Mouse (Mus musculus) hindbrain, postnatal 0 days (tissue): ENCODE data around the gene Msantd3. TPM values are rescaled to one million over a fixed set of nuclear protein-coding genes. Genes with fewer than 3 reads are reported as not detected.

Experiments
- ATAC-seq: fragments of 200-750 bp; cut with Nextera tagmentation; 2 replicates; pipeline ENCODE4 v1.8.0; 2017; ENCODE audit warnings: mild to moderate bottlenecking, moderate TSS enrichment, moderate library complexity
- DNase-seq: peaks from one replicate; pipeline ENCODE4 v3.0.0-alpha.2; 2015; ENCODE audit warnings: low spot score
- H3K27ac ChIP-seq: fragments of 300-500 bp; sonication (generic); 2 replicates; pipeline ENCODE4 v1.5.1; 2014; ENCODE audit warnings: mild to moderate bottlenecking
- H3K27me3 ChIP-seq: fragments of 300-500 bp; sonication (generic); 2 replicates; pipeline ENCODE4 v1.6.1; 2014; ENCODE audit warnings: low read length, mixed read lengths; ENCODE audit not compliant: insufficient read depth
- H3K36me3 ChIP-seq: fragments of 300-500 bp; sonication (generic); 2 replicates; pipeline ENCODE4 v1.6.1; 2014; ENCODE audit warnings: low read length, mixed read lengths; ENCODE audit not compliant: insufficient read depth
- H3K4me1 ChIP-seq: fragments of 300-500 bp; sonication (generic); 2 replicates; pipeline ENCODE4 v1.6.1; 2014; ENCODE audit warnings: antibody characterized with exemption, low read length, mixed read lengths; ENCODE audit not compliant: insufficient read depth
- H3K4me2 ChIP-seq: fragments of 300-500 bp; sonication (generic); 2 replicates; pipeline ENCODE4 v1.6.1; 2014; ENCODE audit warnings: low read depth, mild to moderate bottlenecking, low read length, moderate library complexity, mixed read lengths
- H3K4me3 ChIP-seq: fragments of 300-500 bp; sonication (generic); 2 replicates; pipeline ENCODE4 v1.5.1; 2014; ENCODE audit warnings: low read length
- H3K9ac ChIP-seq: fragments of 300-500 bp; sonication (generic); replicated peaks from 2 replicates; pipeline ENCODE4 v1.6.1; 2014; ENCODE audit warnings: mild to moderate bottlenecking, low read length, moderate library complexity, mixed read lengths
- H3K9me3 ChIP-seq: fragments of 300-500 bp; sonication (generic); 2 replicates; pipeline ENCODE4 v1.6.1; 2016; ENCODE audit warnings: low read length, mixed read lengths
- CTCF ChIP-seq: IDR thresholded peaks from 2 replicates; pipeline ENCODE4 v1.5.1; 2016; ENCODE audit warnings: antibody characterized with exemption, control low read depth, low read depth
- WGBS: fragments of 180-500 bp; shearing (Covaris S2); extraction: QIAGEN DNeasy Blood & Tissue Kit; methylation state at CpG from one replicate; pipeline ENCODE4 v1.1.7; 2014; 5-methylcytosine and 5-hydroxymethylcytosine counted together
- polyA plus RNA-seq: library from polyadenylated mRNA; unstranded; fragments of >200 nt; fragmentation: Nextera tagmentation; extraction: Ambion mirVana; gene quantifications from 2 replicates; pipeline ENCODE4 v1.2.1, GENCODE M21; 2015
- total RNA-seq: library from RNA; depleted of rRNA; stranded (reverse); fragments of >200 nt; gene quantifications from 2 replicates; pipeline ENCODE4 v1.2.3, GENCODE M21; 2014

Msantd3 gene
- total and polyA plus RNA-seq, 2 experiments from 2014 or later, result 25.1 to 27.3 TPM

GRCm38 (mm10) chr4:48552486-48553064 lies 12.8 kb downstream of the Msantd3 start:
- Histone ChIP-seq H3K4me1 (0 out of 2 replicates have a peak, but pooled peaks cover 3% of the 10 kb centered on the region), H3K4me2 (no peak overlapping the region), H3K9me3 (no peaks in the 10 kb centered on the region), H3K4me3 (no peak overlapping the region), H3K9ac (no peak overlapping the region), H3K27me3 (no peaks in the 10 kb centered on the region), H3K36me3 (peaks cover 13% of the 10 kb centered on the region; the same call in 1 of the 2 replicates), H3K27ac (no peak overlapping the region)
- no peak for TF ChIP-seq CTCF
- DNase-seq, result no peak
- 92% methylated on average over 27 of the region's 27 CpGs for WGBS
- no peak for ATAC-seq

- Histone ChIP-seq H3K4me2 (no peak overlapping the region), H3K9me3 (no peaks in the 10 kb centered on the region), H3K27me3 (no peaks in the 10 kb centered on the region), H3K4me3 (no peak overlapping the region), H3K4me1 (no peaks in the 10 kb centered on the region), H3K36me3 (peaks cover 13% of the 10 kb centered on the region; the same call in 1 of the 2 replicates), H3K9ac (no peak overlapping the region), H3K27ac (no peak overlapping the region)
- DNase-seq (no peak), ATAC-seq (no peak)
- 81% methylated on average over 7 of the region's 7 CpGs for WGBS
- TF ChIP-seq CTCF, result no peak
Observed at GRCm38 (mm10) chr4:48554132-48554531, 14.4 kb downstream of the Msantd3 start.

- 26% methylated on average over 3 of the region's 3 CpGs for WGBS
- peaks cover 13% of the 10 kb centered on the region; the same call in 1 of the 2 replicates for H3K36me3 ChIP-seq
- no peak overlapping the region for H3K9ac ChIP-seq
- peak; percentile 72 for DNase-seq
- H3K9me3 ChIP-seq, result no peaks in the 10 kb centered on the region
- H3K4me1 ChIP-seq, result no peaks in the 10 kb centered on the region
- TF ChIP-seq CTCF, result peak; percentile 68
- no peaks in the 10 kb centered on the region for H3K27me3 ChIP-seq
- no peak overlapping the region for H3K27ac ChIP-seq
- ATAC-seq, result no peak
- H3K4me2 ChIP-seq, result no peak overlapping the region
- no peak overlapping the region for H3K4me3 ChIP-seq
Observed at GRCm38 (mm10) chr4:48555729-48556128, 16.0 kb downstream of the Msantd3 start.

GRCm38 (mm10) chr4:48559652-48560051 lies 19.9 kb downstream of the Msantd3 start:
- TF ChIP-seq CTCF, result no peak
- peaks cover 9% of the 10 kb centered on the region; the same call in 1 of the 2 replicates for H3K36me3 ChIP-seq
- DNase-seq, result no peak
- ATAC-seq, result no peak
- no peaks in the 10 kb centered on the region for H3K4me1 ChIP-seq
- no peak overlapping the region for H3K4me2 ChIP-seq
- no peak overlapping the region for H3K9ac ChIP-seq
- no peaks in the 10 kb centered on the region for H3K27me3 ChIP-seq
- 59% methylated on average over 14 of the region's 14 CpGs for WGBS
- H3K4me3 ChIP-seq, result no peak overlapping the region
- no peaks in the 10 kb centered on the region for H3K9me3 ChIP-seq
- no peak overlapping the region for H3K27ac ChIP-seq

- no peaks in the 10 kb centered on the region for H3K9me3 ChIP-seq
- H3K4me3 ChIP-seq, result no peak overlapping the region
- H3K36me3 ChIP-seq, result peaks cover 9% of the 10 kb centered on the region; the same call in 1 of the 2 replicates
- H3K27ac ChIP-seq, result no peak overlapping the region
- H3K9ac ChIP-seq, result no peak overlapping the region
- no peak for TF ChIP-seq CTCF
- H3K4me1 ChIP-seq, result no peaks in the 10 kb centered on the region
- WGBS, result 95% methylated on average over 8 of the region's 8 CpGs
- no peak overlapping the region for H3K4me2 ChIP-seq
- DNase-seq (no peak), ATAC-seq (no peak)
- no peaks in the 10 kb centered on the region for H3K27me3 ChIP-seq
Observed at GRCm38 (mm10) chr4:48561824-48562223, 22.1 kb downstream of the Msantd3 start.

GRCm38 (mm10) chr4:48564962-48565361 lies 25.2 kb downstream of the Msantd3 start:
- H3K36me3 ChIP-seq, result peaks cover 9% of the 10 kb centered on the region; the same call in 1 of the 2 replicates
- TF ChIP-seq CTCF, result no peak
- H3K9me3 ChIP-seq, result no peaks in the 10 kb centered on the region
- no peaks in the 10 kb centered on the region for H3K4me1 ChIP-seq
- no peaks in the 10 kb centered on the region for H3K27me3 ChIP-seq
- ATAC-seq (no peak), DNase-seq (no peak)
- no peak overlapping the region for H3K27ac ChIP-seq
- no peak overlapping the region for H3K4me2 ChIP-seq
- H3K9ac ChIP-seq, result no peak overlapping the region
- H3K4me3 ChIP-seq, result no peak overlapping the region

- ATAC-seq (no peak), DNase-seq (no peak)
- Histone ChIP-seq H3K9me3 (no peaks in the 10 kb centered on the region), H3K36me3 (no peaks in the 10 kb centered on the region), H3K27ac (no peak overlapping the region), H3K9ac (no peak overlapping the region), H3K4me3 (no peak overlapping the region), H3K4me1 (no peaks in the 10 kb centered on the region), H3K27me3 (no peaks in the 10 kb centered on the region), H3K4me2 (no peak overlapping the region)
- TF ChIP-seq CTCF, result no peak
- 87% methylated on average over 7 of the region's 7 CpGs for WGBS
Observed at GRCm38 (mm10) chr4:48576361-48576760, 36.6 kb downstream of the Msantd3 start.
